Mouse (Mus musculus) neural tube, embryonic 14.5 days (tissue): ENCODE measurements around the gene Dbp. TPM values are rescaled to one million over a fixed set of nuclear protein-coding genes. Genes with fewer than 3 reads are reported as not detected.

Experiments
- polyA plus RNA-seq: library from polyadenylated mRNA; unstranded; fragments of >200 nt; fragmentation: Nextera tagmentation; extraction: Ambion mirVana; gene quantifications from 2 replicates; pipeline ENCODE4 v1.2.1, GENCODE M21; 2014

Dbp gene
- polyA plus RNA-seq, 1 experiment from 2014 or later, result 2.5 TPM

Other genes with a start within 250 kb of the Dbp start
- 5,062 and 5,088 TPM in 2 replicates for gene Ftl1, start 245.2 kb upstream of the Dbp start, polyA plus RNA-seq
- 107 and 215 TPM in 2 replicates for gene Bax, start 238.2 kb upstream of the Dbp start, polyA plus RNA-seq
- 0.17 and 0.31 TPM in 2 replicates for gene Tulp2, start 223.2 kb upstream of the Dbp start, polyA plus RNA-seq
- gene Gm45808, start 218.3 kb upstream of the Dbp start, polyA plus RNA-seq, result not detected in 2 replicates
- 4.0 and 4.6 TPM in 2 replicates for gene Dhdh, start 216.3 kb upstream of the Dbp start, polyA plus RNA-seq
- gene Nucb1, start 194.7 kb upstream of the Dbp start, polyA plus RNA-seq, result 115 and 134 TPM in 2 replicates
- 14.0 and 14.2 TPM in 2 replicates for gene Ppp1r15a, start 178.8 kb upstream of the Dbp start, polyA plus RNA-seq
- gene Plekha4, start 178.8 kb upstream of the Dbp start, polyA plus RNA-seq, result 0.54 and 3.2 TPM in 2 replicates
- gene Hsd17b14, start 150.2 kb upstream of the Dbp start, polyA plus RNA-seq, result 0.40 and 0.60 TPM in 2 replicates
- gene Bcat2, start 134.9 kb upstream of the Dbp start, polyA plus RNA-seq, result 15.8 and 19.2 TPM in 2 replicates
- gene Fgf21, start 89.6 kb upstream of the Dbp start, polyA plus RNA-seq, result not detected in 2 replicates
- not detected in 2 replicates for gene Fut1, start 87.8 kb upstream of the Dbp start, polyA plus RNA-seq
- not detected in 2 replicates for gene Izumo1, start 83.3 kb upstream of the Dbp start, polyA plus RNA-seq
- gene Rasip1, start 77.6 kb upstream of the Dbp start, polyA plus RNA-seq, result 12.8 and 14.2 TPM in 2 replicates
- 2.6 and 3.0 TPM in 2 replicates for gene Mamstr, start 65.1 kb upstream of the Dbp start, polyA plus RNA-seq
- 0.15 and 0.51 TPM in 2 replicates for gene Fut2, start 38.7 kb upstream of the Dbp start, polyA plus RNA-seq
- 1.8 TPM in 1 of 2 replicates, not detected in the other for gene Ntn5, start 21.1 kb upstream of the Dbp start, polyA plus RNA-seq
- gene Sec1, start 10.7 kb upstream of the Dbp start, polyA plus RNA-seq, result 0.13 and 0.54 TPM in 2 replicates
- 31.9 and 32.8 TPM in 2 replicates for gene Car11, start 5.2 kb upstream of the Dbp start, polyA plus RNA-seq
- gene Rpl18, start 10.4 kb downstream of the Dbp start, polyA plus RNA-seq, result 603 and 609 TPM in 2 replicates
- 15.6 and 19.1 TPM in 2 replicates for gene Sphk2, start 12.9 kb downstream of the Dbp start, polyA plus RNA-seq
- 0.17 and 0.24 TPM in 2 replicates for gene Fam83e, start 16.1 kb downstream of the Dbp start, polyA plus RNA-seq
- not detected in 2 replicates for gene Spaca4, start 20.7 kb downstream of the Dbp start, polyA plus RNA-seq
- 21.2 and 32.3 TPM in 2 replicates for gene Lmtk3, start 78.7 kb downstream of the Dbp start, polyA plus RNA-seq
- 6.8 and 9.7 TPM in 2 replicates for gene Sult2b1, start 79.6 kb downstream of the Dbp start, polyA plus RNA-seq
- gene Cyth2, start 109.5 kb downstream of the Dbp start, polyA plus RNA-seq, result 223 and 266 TPM in 2 replicates
- gene Kcnj14, start 119.7 kb downstream of the Dbp start, polyA plus RNA-seq, result 1.1 and 1.3 TPM in 2 replicates
- gene Grwd1, start 125.9 kb downstream of the Dbp start, polyA plus RNA-seq, result 39.0 and 40.5 TPM in 2 replicates
- gene Kdelr1, start 167.7 kb downstream of the Dbp start, polyA plus RNA-seq, result 67.9 and 98.6 TPM in 2 replicates
- gene Grin2d, start 173.3 kb downstream of the Dbp start, polyA plus RNA-seq, result 3.4 and 4.3 TPM in 2 replicates
- gene Syngr4, start 191.6 kb downstream of the Dbp start, polyA plus RNA-seq, result 0.37 TPM in 1 of 2 replicates, not detected in the other
- gene Tmem143, start 191.9 kb downstream of the Dbp start, polyA plus RNA-seq, result 4.0 and 4.8 TPM in 2 replicates
- gene Emp3, start 216.3 kb downstream of the Dbp start, polyA plus RNA-seq, result 5.3 and 36.4 TPM in 2 replicates
- 3.8 and 4.0 TPM in 2 replicates for gene Ccdc114, start 219.0 kb downstream of the Dbp start, polyA plus RNA-seq